Mouse (Mus musculus): Measurements from ENCODE around the gene Cmip.

Cmip gene

GRCm38 (mm10) chr8:117297913-117298518 is 41.2 kb downstream of the Cmip start:
- DNase-seq (ENCODE audit: low spot score) = no peak

GRCm38 (mm10) chr8:117299204-117299603 is 42.3 kb downstream of the Cmip start:
- no peak for DNase-seq (ENCODE audit: low spot score)

GRCm38 (mm10) chr8:117300188-117300587 is 43.3 kb downstream of the Cmip start:
- DNase-seq (ENCODE audit: low spot score) = no peak

- no peak for DNase-seq (ENCODE audit: low spot score)
Measured at GRCm38 (mm10) chr8:117301457-117302041, 44.7 kb downstream of the Cmip start.

GRCm38 (mm10) chr8:117302072-117302471 is 45.2 kb downstream of the Cmip start:
- no peak for DNase-seq (ENCODE audit: low spot score)

GRCm38 (mm10) chr8:117303666-117304065 is 46.8 kb downstream of the Cmip start:
- no peak for DNase-seq (ENCODE audit: low spot score)

- DNase-seq (ENCODE audit: low spot score) = no peak
Measured at GRCm38 (mm10) chr8:117305405-117305804, 48.5 kb downstream of the Cmip start.

- no peak for DNase-seq (ENCODE audit: low spot score)
Measured at GRCm38 (mm10) chr8:117306756-117307155, 49.9 kb downstream of the Cmip start.

GRCm38 (mm10) chr8:117307221-117307620 is 50.4 kb downstream of the Cmip start:
- DNase-seq (ENCODE audit: low spot score) = no peak

GRCm38 (mm10) chr8:117308303-117309095 is 51.6 kb downstream of the Cmip start:
- no peak for DNase-seq (ENCODE audit: low spot score)

- DNase-seq (ENCODE audit: low spot score) = no peak
Measured at GRCm38 (mm10) chr8:117309653-117310274, 52.9 kb downstream of the Cmip start.

- no peak for DNase-seq (ENCODE audit: low spot score)
Measured at GRCm38 (mm10) chr8:117310961-117311561, 54.2 kb downstream of the Cmip start.

- no peak for DNase-seq (ENCODE audit: low spot score)
Measured at GRCm38 (mm10) chr8:117314308-117314953, 57.6 kb downstream of the Cmip start.

GRCm38 (mm10) chr8:117315727-117316126 is 58.9 kb downstream of the Cmip start:
- DNase-seq (ENCODE audit: low spot score) = no peak

GRCm38 (mm10) chr8:117317478-117317877 is 60.6 kb downstream of the Cmip start:
- DNase-seq (ENCODE audit: low spot score) = no peak

GRCm38 (mm10) chr8:117318911-117319826 is 62.3 kb downstream of the Cmip start:
- DNase-seq (ENCODE audit: low spot score) = no peak

- DNase-seq (ENCODE audit: low spot score) = no peak
Measured at GRCm38 (mm10) chr8:117320616-117321015, 63.8 kb downstream of the Cmip start.

GRCm38 (mm10) chr8:117321232-117321631 is 64.4 kb downstream of the Cmip start:
- DNase-seq (ENCODE audit: low spot score) = no peak

- DNase-seq (ENCODE audit: low spot score) = peak; percentile 63
Measured at GRCm38 (mm10) chr8:117322021-117322420, 65.2 kb downstream of the Cmip start.

- no peak for DNase-seq (ENCODE audit: low spot score)
Measured at GRCm38 (mm10) chr8:117322715-117323310, 65.9 kb downstream of the Cmip start.

Measured in retina, embryonic 14.5 days (tissue).